Mouse (Mus musculus): ENCODE results near the gene Dyrk1b. TPM values are rescaled to one million over a fixed set of nuclear protein-coding genes. Genes with fewer than 3 reads are reported as not detected.
"Not testable (repeated sequence)": the region's sequence is repeated elsewhere in the genome, so short reads cannot be mapped to it uniquely, and the experiment has no call there.

Gene Dyrk1b
- total RNA-seq (2021): 10 to 100 TPM; 37.5 to 43.5 TPM
- long read RNA-seq, experiment 1, transcript Dyrk1b-203 (11 exons, 2,018 nt): major isoform, 9 of 20 reads
- long read RNA-seq, experiment 1, transcript Dyrk1b-201 (11 exons, 2,534 nt): minor isoform, 5 of 20 reads
- long read RNA-seq, experiment 1, partial matches to known transcripts: 1 of 20 reads
- long read RNA-seq, experiment 1, other reads (novel, unspliced or antisense): 4 of 20 reads
- long read RNA-seq, experiment 2, partial matches to known transcripts: 5 of 12 reads
- long read RNA-seq, experiment 2, other reads (novel, unspliced or antisense): 3 of 12 reads

GRCm38 (mm10) chr7:28179228-28179627 is at the start of gene Dyrk1b:
Dyrk1b (plus strand) TSS chr7:28179469.
- peak; percentile 97 to 99 for DNase-seq (ENCODE audit: low spot score in 2 of 2)

- DNase-seq (ENCODE audit: low spot score in 2 of 2): peak; percentile 21 to 49
These were observed 41.7 kb upstream of the Dyrk1b start for GRCm38 (mm10) chr7:28137613-28138012.

- peak; percentile 48 to 53 for DNase-seq (ENCODE audit: low spot score in 2 of 2)
These were observed 31.0 kb upstream of the Dyrk1b start for GRCm38 (mm10) chr7:28148263-28148662.

- DNase-seq (ENCODE audit: low spot score in 2 of 2): no peak
These were observed 29.4 kb upstream of the Dyrk1b start for GRCm38 (mm10) chr7:28149841-28150240.

GRCm38 (mm10) chr7:28151584-28152221 is 27.6 kb upstream of the Dyrk1b start:
- DNase-seq (ENCODE audit: low spot score in 2 of 2): peak; percentile 29 to 43

GRCm38 (mm10) chr7:28153595-28153994 is 25.7 kb upstream of the Dyrk1b start:
- not testable (repeated sequence) for DNase-seq (ENCODE audit: low spot score in 2 of 2)

- no peak for DNase-seq (ENCODE audit: low spot score in 2 of 2)
These were observed 20.0 kb upstream of the Dyrk1b start for GRCm38 (mm10) chr7:28159292-28159691.

- no peak for DNase-seq (ENCODE audit: low spot score in 2 of 2)
These were observed 19.4 kb upstream of the Dyrk1b start for GRCm38 (mm10) chr7:28159893-28160292.

GRCm38 (mm10) chr7:28161163-28161749 is 18.0 kb upstream of the Dyrk1b start:
- no peak for DNase-seq (ENCODE audit: low spot score in 2 of 2)

GRCm38 (mm10) chr7:28165406-28165805 is 13.9 kb upstream of the Dyrk1b start:
- no peak for DNase-seq (ENCODE audit: low spot score in 2 of 2)

- DNase-seq (ENCODE audit: low spot score in 2 of 2): peak; percentile 53 to 65
These were observed 10.8 kb upstream of the Dyrk1b start for GRCm38 (mm10) chr7:28168320-28169115.

GRCm38 (mm10) chr7:28169489-28170422 is 9.5 kb upstream of the Dyrk1b start, which contains the start of gene Fbl:
Fbl (plus strand) TSS chr7:28169710.
- peak; percentile 86 to 94 for DNase-seq (ENCODE audit: low spot score in 2 of 2)

- DNase-seq (ENCODE audit: low spot score in 2 of 2): no peak
These were observed 3.9 kb upstream of the Dyrk1b start for GRCm38 (mm10) chr7:28175358-28175757.

GRCm38 (mm10) chr7:28179741-28180377 is 590 bp downstream of the Dyrk1b start:
- DNase-seq (ENCODE audit: low spot score in 2 of 2): peak; percentile 93 to 97

GRCm38 (mm10) chr7:28180890-28181289 is 1.6 kb downstream of the Dyrk1b start:
- DNase-seq (ENCODE audit: low spot score in 2 of 2): no peak

- no peak for DNase-seq (ENCODE audit: low spot score in 2 of 2)
These were observed 2.1 kb downstream of the Dyrk1b start for GRCm38 (mm10) chr7:28181376-28181775.

GRCm38 (mm10) chr7:28182320-28182719 is 3.1 kb downstream of the Dyrk1b start:
- DNase-seq (ENCODE audit: low spot score in 2 of 2): no peak

- no peak for DNase-seq (ENCODE audit: low spot score in 2 of 2)
These were observed 6.6 kb downstream of the Dyrk1b start for GRCm38 (mm10) chr7:28185884-28186283.

- DNase-seq (ENCODE audit: low spot score in 2 of 2): no peak
These were observed 7.4 kb downstream of the Dyrk1b start for GRCm38 (mm10) chr7:28186631-28187030.

- no peak for DNase-seq (ENCODE audit: low spot score in 2 of 2)
These were observed 12.2 kb downstream of the Dyrk1b start for GRCm38 (mm10) chr7:28191489-28191888.
